9 mouse cellular contexts compared by ENCODE assay signal in the genomic region with DNA sequence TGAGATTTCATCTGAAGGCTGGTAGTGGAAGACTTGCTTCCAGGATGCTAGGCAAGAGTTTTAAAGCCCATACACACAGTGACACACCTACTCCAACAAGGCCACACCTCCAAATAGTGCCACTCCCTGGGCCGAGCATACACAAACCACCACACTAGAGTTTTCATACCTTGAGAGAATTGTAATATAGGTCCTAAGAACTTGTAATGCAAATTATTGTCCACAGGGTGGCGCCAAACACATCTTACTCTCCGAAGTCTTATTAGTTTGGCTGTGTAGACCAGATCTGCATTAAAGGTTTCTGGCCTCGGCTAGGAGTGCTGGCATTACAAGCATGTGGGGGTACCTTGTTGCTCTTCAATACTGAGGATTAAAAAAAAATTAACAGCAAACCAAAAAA. TPM values are rescaled to one million over a fixed set of nuclear protein-coding genes. Genes with fewer than 3 reads are reported as not detected.
DNase-seq lines count a peak whose midpoint lies in the region; ATAC-seq lines count a peak whose summit lies in the region.
"Had no signal": no experiment of that assay in that cellular context is flagged by ENCODE, and none has a peak within 500 bp of the region (broad histone marks: within the 10 kb centered on the region; RNA-seq: fewer than 3 reads in every experiment).

No protein-coding gene starts in this region.

- no peak overlapping the region for H3K9ac ChIP-seq in embryonic facial prominence, embryonic 11.5 days (replicated peaks; ENCODE audit: low read length)
- H3K9ac ChIP-seq in hindbrain, embryonic 11.5 days (ENCODE audit: low read depth, low read length), result no peak overlapping the region
- H3K9ac ChIP-seq: limb, embryonic 12.5 days had no signal

- no peak overlapping the region for H3K27ac ChIP-seq in embryonic facial prominence, embryonic 11.5 days (replicated peaks; ENCODE audit: low read depth, low read length)
- no peak overlapping the region for H3K27ac ChIP-seq in hindbrain, embryonic 11.5 days (ENCODE audit: low read depth, low read length)
- H3K27ac ChIP-seq: limb, embryonic 12.5 days had no signal

- DNase-seq in gastrocnemius, adult 18-20 months (ENCODE audit: low spot score), result peak; percentile 68
- no peak for DNase-seq in gastrocnemius, postnatal 25 days
- DNase-seq in adrenal gland, postnatal 36 days, result peak; percentile 48 to 63
- peak; percentile 85 for DNase-seq in embryonic facial prominence, embryonic 11.5 days (ENCODE audit: low spot score)
- peak; percentile 84 for DNase-seq in hindbrain, embryonic 11.5 days (ENCODE audit: low spot score)
- DNase-seq in layer of hippocampus, adult 18-20 months (ENCODE audit: low spot score in 2 of 2), result peak; percentile 30 to 88
- peak; percentile 69 for DNase-seq in lung, postnatal 10 days
- peak; percentile 68 for DNase-seq in right cerebral cortex, adult 18-20 months

- ATAC-seq in embryonic facial prominence, embryonic 11.5 days (replicated peaks; ENCODE audit: insufficient number of reproducible peaks, low FRiP score, low TSS enrichment, low read depth), result peak; percentile 73
- ATAC-seq in hindbrain, embryonic 11.5 days (ENCODE audit: low FRiP score), result no peak

- no peaks in the 10 kb centered on the region for H3K4me1 ChIP-seq in embryonic facial prominence, embryonic 11.5 days (ENCODE audit: control insufficient read depth, insufficient read depth, low read length)
- H3K4me1 ChIP-seq in hindbrain, embryonic 11.5 days (replicated peaks; ENCODE audit: control insufficient read depth, insufficient read depth, low read length), result no peaks in the 10 kb centered on the region
- H3K4me1 ChIP-seq: limb, embryonic 12.5 days had no signal

- H3K9me3 ChIP-seq in embryonic facial prominence, embryonic 11.5 days (replicated peaks; ENCODE audit: control insufficient read depth, low read length), result no peaks in the 10 kb centered on the region
- no peaks in the 10 kb centered on the region for H3K9me3 ChIP-seq in hindbrain, embryonic 11.5 days (ENCODE audit: control insufficient read depth, low read length)
- H3K9me3 ChIP-seq: limb, embryonic 12.5 days had no signal

- H3K36me3 ChIP-seq in embryonic facial prominence, embryonic 11.5 days (replicated peaks; ENCODE audit: control insufficient read depth, insufficient read depth, low read depth, low read length), result peaks cover 5% of the 10 kb centered on the region
- no peaks in the 10 kb centered on the region for H3K36me3 ChIP-seq in hindbrain, embryonic 11.5 days (ENCODE audit: control insufficient read depth, insufficient read depth, low read length)

- WGBS in embryonic facial prominence, embryonic 11.5 days, result 13% methylated on average over 4 of the region's 4 CpGs
- 17% methylated on average over 4 of the region's 4 CpGs for WGBS in hindbrain, embryonic 11.5 days

- no peaks in the 10 kb centered on the region for H3K27me3 ChIP-seq in embryonic facial prominence, embryonic 11.5 days (ENCODE audit: control insufficient read depth, insufficient read depth, low read length)
- H3K27me3 ChIP-seq in hindbrain, embryonic 11.5 days (ENCODE audit: control insufficient read depth, insufficient read depth, low read length), result no peaks in the 10 kb centered on the region
- H3K27me3 ChIP-seq: limb, embryonic 12.5 days had no signal

- no peak overlapping the region for H3K4me2 ChIP-seq in embryonic facial prominence, embryonic 11.5 days (ENCODE audit: low read depth, low read length)
- no peak overlapping the region for H3K4me2 ChIP-seq in hindbrain, embryonic 11.5 days (replicated peaks; ENCODE audit: low read depth, low read length)
- H3K4me2 ChIP-seq: limb, embryonic 12.5 days had no signal

- H3K4me3 ChIP-seq in embryonic facial prominence, embryonic 11.5 days (ENCODE audit: low read depth, low read length), result no peak overlapping the region
- H3K4me3 ChIP-seq in hindbrain, embryonic 11.5 days (ENCODE audit: low read depth, low read length), result no peak overlapping the region
- H3K4me3 ChIP-seq: limb, embryonic 12.5 days had no signal

RNA-seq across cellular contexts. Expression of gene Tead4, which starts 17.7 kb away (rescaled TPM):
- total RNA-seq in gastrocnemius, adult 18-20 months (2021), result 10 to 100 TPM in 1 of 2 experiments, 1 to 10 TPM in 1; 6.2 to 11.1 TPM
- total RNA-seq in gastrocnemius, postnatal 25 days (2021), result 1 to 10 TPM; 5.9 to 8.6 TPM
- total RNA-seq in adrenal gland, postnatal 36 days (2021), result 1 to 10 TPM; 1.7 to 3.2 TPM
- 1.4 and 2.3 TPM in 2 replicates for polyA plus RNA-seq in embryonic facial prominence, embryonic 11.5 days (2014; fragmentation: Nextera tagmentation; extraction: Ambion mirVana)
- 1.4 and 1.7 TPM in 2 replicates for polyA plus RNA-seq in hindbrain, embryonic 11.5 days (2014; fragmentation: Nextera tagmentation; extraction: Ambion mirVana)
- total RNA-seq in layer of hippocampus, adult 18-20 months (2021), result 1 to 10 TPM in 1 of 2 experiments, under 1 TPM in 1; 0.97 to 1.5 TPM

RNA-seq across cellular contexts. Expression of gene Tulp3, which starts 37.3 kb away (rescaled TPM):
- total RNA-seq in gastrocnemius, adult 18-20 months (2021), result 1 to 10 TPM; 6.3 to 8.2 TPM
- 1 to 10 TPM; 5.7 to 5.9 TPM for total RNA-seq in gastrocnemius, postnatal 25 days (2021)
- 10 to 100 TPM; 35.0 to 44.2 TPM for total RNA-seq in adrenal gland, postnatal 36 days (2021)
- polyA plus RNA-seq in embryonic facial prominence, embryonic 11.5 days (2014; fragmentation: Nextera tagmentation; extraction: Ambion mirVana), result 16.6 and 18.2 TPM in 2 replicates
- 15.7 and 23.4 TPM in 2 replicates for polyA plus RNA-seq in hindbrain, embryonic 11.5 days (2014; fragmentation: Nextera tagmentation; extraction: Ambion mirVana)
- total RNA-seq in layer of hippocampus, adult 18-20 months (2021), result 10 to 100 TPM; 19.2 to 21.4 TPM

RNA-seq across cellular contexts. Expression of gene Rhno1, which starts 44.4 kb away (rescaled TPM):
- 1 to 10 TPM; 6.2 to 6.7 TPM for total RNA-seq in gastrocnemius, adult 18-20 months (2021)
- total RNA-seq in gastrocnemius, postnatal 25 days (2021), result 1 to 10 TPM; 6.0 to 7.4 TPM
- 10 to 100 TPM; 16.4 to 19.7 TPM for total RNA-seq in adrenal gland, postnatal 36 days (2021)
- polyA plus RNA-seq in embryonic facial prominence, embryonic 11.5 days (2014; fragmentation: Nextera tagmentation; extraction: Ambion mirVana), result 172 and 174 TPM in 2 replicates
- polyA plus RNA-seq in hindbrain, embryonic 11.5 days (2014; fragmentation: Nextera tagmentation; extraction: Ambion mirVana), result 164 and 173 TPM in 2 replicates
- 10 to 100 TPM; 21.5 to 23.4 TPM for total RNA-seq in layer of hippocampus, adult 18-20 months (2021)

RNA-seq across cellular contexts. Expression of gene Foxm1, which starts 44.5 kb away (rescaled TPM):
- total RNA-seq in gastrocnemius, adult 18-20 months (2021), result under 1 TPM; 0.11 to 0.19 TPM
- total RNA-seq in gastrocnemius, postnatal 25 days (2021), result 1 to 10 TPM; 1.2 to 1.6 TPM
- total RNA-seq in adrenal gland, postnatal 36 days (2021), result 1 to 10 TPM; 4.8 to 5.3 TPM
- polyA plus RNA-seq in embryonic facial prominence, embryonic 11.5 days (2014; fragmentation: Nextera tagmentation; extraction: Ambion mirVana), result 40.7 and 43.4 TPM in 2 replicates
- 39.6 and 46.1 TPM in 2 replicates for polyA plus RNA-seq in hindbrain, embryonic 11.5 days (2014; fragmentation: Nextera tagmentation; extraction: Ambion mirVana)
- 1 to 10 TPM in 1 of 2 experiments, under 1 TPM in 1; 0.84 to 1.3 TPM for total RNA-seq in layer of hippocampus, adult 18-20 months (2021)

RNA-seq across cellular contexts. Expression of gene Tex52, which starts 56.9 kb away (rescaled TPM):
- total RNA-seq in gastrocnemius, adult 18-20 months (2021), result not detected
- total RNA-seq in gastrocnemius, postnatal 25 days (2021), result not detected
- total RNA-seq in adrenal gland, postnatal 36 days (2021), result not detected
- polyA plus RNA-seq in embryonic facial prominence, embryonic 11.5 days (2014; fragmentation: Nextera tagmentation; extraction: Ambion mirVana), result 0.31 and 0.36 TPM in 2 replicates
- polyA plus RNA-seq in hindbrain, embryonic 11.5 days (2014; fragmentation: Nextera tagmentation; extraction: Ambion mirVana), result 0.40 and 0.42 TPM in 2 replicates
- total RNA-seq in layer of hippocampus, adult 18-20 months (2021), result 1 to 10 TPM; 1.9 to 2.7 TPM
